Mouse (Mus musculus): ENCODE data around the gene Ntrk2. TPM values are rescaled to one million over a fixed set of nuclear protein-coding genes. Genes with fewer than 3 reads are reported as not detected.

Ntrk2 gene
- polyA plus RNA-seq, 2 experiments, result 0.04 to 0.07 TPM

- DNase-seq (ENCODE audit: low read depth in 3 of 3, low spot score in 3 of 3) (no peak), ATAC-seq (ENCODE audit: insufficient read depth) (no peak)
- Histone ChIP-seq H3K4me2 (ENCODE audit: low read depth) (no peak overlapping the region), H3K27me3 (ENCODE audit: control insufficient read depth, insufficient read depth, low read length) (no peaks in the 10 kb centered on the region), H3K4me1 (replicated peaks; ENCODE audit: control insufficient read depth in 2 of 2, insufficient read depth in 2 of 2, low read length in 1 of 2) (no peaks in the 10 kb centered on the region), H3K9ac (replicated peaks) (no peak overlapping the region), H3K27ac (no peak overlapping the region), H3K36me3 (replicated peaks; ENCODE audit: control insufficient read depth, insufficient read depth, low read depth) (no peaks in the 10 kb centered on the region), H3K9me3 (ENCODE audit: control insufficient read depth, low read length) (no peaks in the 10 kb centered on the region), H3K4me3 (ENCODE audit: insufficient read depth in 1 of 2, low read depth in 2 of 2, low read length in 2 of 2) (no peak overlapping the region)
- no peak for TF ChIP-seq EP300 (IDR thresholded peaks at IDR 0.05; ENCODE audit: low read depth)
- WGBS (ENCODE audit: insufficient replicate concordance), result 70% methylated on average over 10 of the region's 10 CpGs
Observed at GRCm38 (mm10) chr13:58866239-58866638, 59.9 kb downstream of the Ntrk2 start.

GRCm38 (mm10) chr13:58866776-58867435, 60.5 kb downstream of the Ntrk2 start:
- no peak overlapping the region for H3K27ac ChIP-seq
- 60% methylated on average over 8 of the region's 8 CpGs for WGBS (ENCODE audit: insufficient replicate concordance)
- no peaks in the 10 kb centered on the region for H3K9me3 ChIP-seq (ENCODE audit: control insufficient read depth, low read length)
- no peak overlapping the region for H3K4me2 ChIP-seq (ENCODE audit: low read depth)
- no peak overlapping the region for H3K9ac ChIP-seq (replicated peaks)
- H3K4me1 ChIP-seq (replicated peaks; ENCODE audit: control insufficient read depth in 2 of 2, insufficient read depth in 2 of 2, low read length in 1 of 2), result no peaks in the 10 kb centered on the region
- H3K4me3 ChIP-seq (ENCODE audit: insufficient read depth in 1 of 2, low read depth in 2 of 2, low read length in 2 of 2), result no peak overlapping the region
- H3K36me3 ChIP-seq (replicated peaks; ENCODE audit: control insufficient read depth, insufficient read depth, low read depth), result no peaks in the 10 kb centered on the region
- ATAC-seq (ENCODE audit: insufficient read depth) (no peak), DNase-seq (ENCODE audit: low read depth in 3 of 3, low spot score in 3 of 3) (no peak)
- TF ChIP-seq EP300 (IDR thresholded peaks at IDR 0.05; ENCODE audit: low read depth) (no peak), CTCF (IDR thresholded peaks at IDR 0.05; ENCODE audit: low read depth) (no peak)
- no peaks in the 10 kb centered on the region for H3K27me3 ChIP-seq (ENCODE audit: control insufficient read depth, insufficient read depth, low read length)

GRCm38 (mm10) chr13:58882468-58882867, 76.1 kb downstream of the Ntrk2 start:
- Histone ChIP-seq H3K9me3 (ENCODE audit: control insufficient read depth, low read length) (no peaks in the 10 kb centered on the region), H3K27me3 (ENCODE audit: control insufficient read depth, insufficient read depth, low read length) (no peaks in the 10 kb centered on the region), H3K36me3 (replicated peaks; ENCODE audit: control insufficient read depth, insufficient read depth, low read depth) (no peaks in the 10 kb centered on the region), H3K4me1 (replicated peaks; ENCODE audit: control insufficient read depth in 2 of 2, insufficient read depth in 2 of 2, low read length in 1 of 2) (no peaks in the 10 kb centered on the region), H3K9ac (replicated peaks) (no peak overlapping the region), H3K27ac (no peak overlapping the region), H3K4me2 (ENCODE audit: low read depth) (no peak overlapping the region), H3K4me3 (ENCODE audit: insufficient read depth in 1 of 2, low read depth in 2 of 2, low read length in 2 of 2) (no peak overlapping the region)
- ATAC-seq (ENCODE audit: insufficient read depth), result no peak
- no peak for DNase-seq (ENCODE audit: low read depth in 3 of 3, low spot score in 3 of 3)
- no peak for TF ChIP-seq EP300 (IDR thresholded peaks at IDR 0.05; ENCODE audit: low read depth)
- no peak for TF ChIP-seq CTCF (IDR thresholded peaks at IDR 0.05; ENCODE audit: low read depth)
- 24% methylated on average over 3 of the region's 3 CpGs for WGBS (ENCODE audit: insufficient replicate concordance)

- Histone ChIP-seq H3K27me3 (ENCODE audit: control insufficient read depth, insufficient read depth, low read length) (no peaks in the 10 kb centered on the region), H3K4me1 (replicated peaks; ENCODE audit: control insufficient read depth in 2 of 2, insufficient read depth in 2 of 2, low read length in 1 of 2) (no peaks in the 10 kb centered on the region), H3K9ac (replicated peaks) (no peak overlapping the region), H3K27ac (no peak overlapping the region), H3K9me3 (ENCODE audit: control insufficient read depth, low read length) (no peaks in the 10 kb centered on the region), H3K4me2 (ENCODE audit: low read depth) (no peak overlapping the region), H3K36me3 (replicated peaks; ENCODE audit: control insufficient read depth, insufficient read depth, low read depth) (no peaks in the 10 kb centered on the region), H3K4me3 (ENCODE audit: insufficient read depth in 1 of 2, low read depth in 2 of 2, low read length in 2 of 2) (no peak overlapping the region)
- DNase-seq (ENCODE audit: low read depth in 3 of 3, low spot score in 3 of 3) (no peak), ATAC-seq (ENCODE audit: insufficient read depth) (no peak)
- WGBS (ENCODE audit: insufficient replicate concordance), result 62% methylated on average over 5 of the region's 5 CpGs
- TF ChIP-seq EP300 (IDR thresholded peaks at IDR 0.05; ENCODE audit: low read depth) (no peak), CTCF (IDR thresholded peaks at IDR 0.05; ENCODE audit: low read depth) (no peak)
Observed at GRCm38 (mm10) chr13:58882916-58883315, 76.5 kb downstream of the Ntrk2 start.

- H3K9ac ChIP-seq (replicated peaks), result no peak overlapping the region
- TF ChIP-seq CTCF (IDR thresholded peaks at IDR 0.05; ENCODE audit: low read depth) (no peak), EP300 (IDR thresholded peaks at IDR 0.05; ENCODE audit: low read depth) (no peak)
- H3K4me2 ChIP-seq (ENCODE audit: low read depth), result no peak overlapping the region
- 49% methylated on average over 8 of the region's 8 CpGs for WGBS (ENCODE audit: insufficient replicate concordance)
- H3K27ac ChIP-seq, result no peak overlapping the region
- no peaks in the 10 kb centered on the region for H3K9me3 ChIP-seq (ENCODE audit: control insufficient read depth, low read length)
- no peaks in the 10 kb centered on the region for H3K36me3 ChIP-seq (replicated peaks; ENCODE audit: control insufficient read depth, insufficient read depth, low read depth)
- no peak overlapping the region for H3K4me3 ChIP-seq (ENCODE audit: insufficient read depth in 1 of 2, low read depth in 2 of 2, low read length in 2 of 2)
- H3K4me1 ChIP-seq (replicated peaks; ENCODE audit: control insufficient read depth in 2 of 2, insufficient read depth in 2 of 2, low read length in 1 of 2), result no peaks in the 10 kb centered on the region
- ATAC-seq (ENCODE audit: insufficient read depth) (no peak), DNase-seq (ENCODE audit: low read depth in 3 of 3, low spot score in 3 of 3) (no peak)
- H3K27me3 ChIP-seq (ENCODE audit: control insufficient read depth, insufficient read depth, low read length), result no peaks in the 10 kb centered on the region
Observed at GRCm38 (mm10) chr13:58886108-58886507, 79.7 kb downstream of the Ntrk2 start.
